Mouse (Mus musculus) C2C12 (cell line): ENCODE measurements around the gene Cxcr1.

Source experiments
- CTCF ChIP-seq: IDR thresholded peaks from one replicate; pipeline ENCODE4 v1.5.1; 2011; ENCODE audit not compliant: control insufficient read depth, insufficient read depth, insufficient read length
- MYOG ChIP-seq: IDR thresholded peaks from one replicate; pipeline ENCODE4 v1.6.1; 2011; ENCODE audit not compliant: control insufficient read depth, insufficient read length; ENCODE audit errors: extremely low read depth

- TF ChIP-seq CTCF = no peak
- TF ChIP-seq MYOG = no peak
Measured at GRCm38 (mm10) chr1:74190471-74190870, 4.0 kb downstream of the Cxcr1 start.
